Mouse (Mus musculus): ENCODE data around the gene Mast4. TPM values are rescaled to one million over a fixed set of nuclear protein-coding genes. Genes with fewer than 3 reads are reported as not detected.
"Not testable (repeated sequence)": the region's sequence is repeated elsewhere in the genome, so short reads cannot be mapped to it uniquely, and the experiment has no call there.

The Mast4 gene
- polyA plus RNA-seq, 1 experiment from 2014 or later: 18.8 TPM

DNA sequence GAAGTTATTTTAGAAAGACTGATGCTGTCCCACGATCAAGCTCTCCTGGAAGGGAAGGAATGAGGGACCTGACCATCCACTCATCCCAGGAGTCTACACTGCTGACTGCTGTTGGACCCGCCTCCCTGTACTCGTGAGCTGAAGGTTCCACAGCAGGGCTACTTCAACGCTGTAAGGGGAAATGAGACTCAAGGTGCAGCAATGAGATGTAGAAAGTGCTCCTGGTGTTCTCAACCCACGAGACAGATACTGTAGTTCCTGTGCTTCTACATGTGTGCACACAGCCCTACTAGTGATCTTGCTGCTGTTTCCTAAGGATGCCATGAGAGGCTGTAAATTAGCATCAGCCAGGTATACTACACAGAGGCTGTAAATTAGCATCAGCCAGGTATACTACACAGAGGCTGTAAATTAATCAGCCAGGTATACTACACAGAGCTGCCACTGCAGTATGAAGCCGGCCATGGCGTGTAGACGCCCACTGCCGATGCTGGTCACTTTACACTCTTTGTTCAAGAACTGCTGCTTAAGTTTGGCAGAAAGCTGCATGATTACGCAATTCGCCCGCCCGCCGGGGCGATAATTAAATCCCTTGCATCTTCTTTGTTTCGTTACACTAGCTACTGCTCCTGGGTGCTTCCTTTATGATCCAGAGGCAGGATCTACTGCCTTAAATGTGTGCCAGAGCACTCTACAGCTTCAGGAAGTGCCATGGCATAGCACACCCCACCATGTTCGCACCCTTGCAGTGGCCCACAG, 587.3 kb downstream of the Mast4 start:
- H3K4me3 ChIP-seq: no peak overlapping the region
- no peaks in the 10 kb centered on the region for H3K27me3 ChIP-seq (replicated peaks)
- H3K9ac ChIP-seq: no peak overlapping the region
- no peaks in the 10 kb centered on the region for H3K4me1 ChIP-seq
- peaks cover 14% of the 10 kb centered on the region; the same call in 1 of the 2 replicates for H3K36me3 ChIP-seq
- ATAC-seq (ENCODE audit: low FRiP score, low read depth): no peak
- no peak overlapping the region for H3K27ac ChIP-seq
- no peaks in the 10 kb centered on the region for H3K9me3 ChIP-seq
- H3K4me2 ChIP-seq (replicated peaks): no peak overlapping the region
- 89% methylated on average over 17 of the region's 17 CpGs for WGBS

DNA sequence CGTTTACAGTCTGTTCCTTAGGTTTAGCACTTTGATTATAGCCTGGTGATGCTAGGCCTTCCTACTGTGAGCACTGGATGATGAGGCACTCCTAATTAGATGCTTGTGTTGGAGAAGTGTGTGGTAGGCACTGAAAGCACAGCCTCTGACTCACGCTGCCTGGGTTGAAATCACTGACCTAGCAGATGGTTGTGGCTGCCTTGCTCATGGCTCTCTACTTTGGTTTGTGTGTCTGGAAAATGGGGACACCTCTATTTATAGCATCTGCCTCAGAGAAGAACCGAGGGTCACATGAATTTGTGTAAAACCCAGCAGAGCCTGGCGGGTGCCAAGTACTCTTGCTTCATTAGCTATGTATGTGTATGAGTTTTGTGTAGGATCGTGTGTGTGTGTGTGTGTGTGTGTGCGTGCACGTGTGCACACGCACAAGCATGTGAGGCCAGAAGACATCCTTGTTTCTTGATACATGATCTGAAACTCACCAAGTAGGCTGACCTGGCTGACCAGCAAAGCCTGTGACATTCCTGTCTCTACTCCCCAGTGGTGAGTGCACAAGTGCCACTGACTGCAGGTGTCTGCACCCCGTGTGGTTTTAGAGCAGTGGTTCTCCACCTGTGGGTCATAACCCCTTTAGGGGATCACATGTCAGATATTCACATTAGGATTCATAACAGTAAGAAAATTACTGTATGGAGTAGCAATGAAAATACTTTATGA, 588.5 kb downstream of the Mast4 start:
- H3K27me3 ChIP-seq (replicated peaks): no peaks in the 10 kb centered on the region
- H3K9me3 ChIP-seq: no peaks in the 10 kb centered on the region
- H3K27ac ChIP-seq: no peak overlapping the region
- H3K4me3 ChIP-seq: no peak overlapping the region
- no peak overlapping the region for H3K4me2 ChIP-seq (replicated peaks)
- peaks cover 9% of the 10 kb centered on the region; the same call in 1 of the 2 replicates for H3K36me3 ChIP-seq
- peak; percentile 8; the same call in 1 of the 2 replicates for ATAC-seq (ENCODE audit: low FRiP score, low read depth)
- H3K4me1 ChIP-seq: no peaks in the 10 kb centered on the region
- WGBS: 89% methylated on average over 9 of the region's 9 CpGs
- H3K9ac ChIP-seq: no peak overlapping the region

DNA sequence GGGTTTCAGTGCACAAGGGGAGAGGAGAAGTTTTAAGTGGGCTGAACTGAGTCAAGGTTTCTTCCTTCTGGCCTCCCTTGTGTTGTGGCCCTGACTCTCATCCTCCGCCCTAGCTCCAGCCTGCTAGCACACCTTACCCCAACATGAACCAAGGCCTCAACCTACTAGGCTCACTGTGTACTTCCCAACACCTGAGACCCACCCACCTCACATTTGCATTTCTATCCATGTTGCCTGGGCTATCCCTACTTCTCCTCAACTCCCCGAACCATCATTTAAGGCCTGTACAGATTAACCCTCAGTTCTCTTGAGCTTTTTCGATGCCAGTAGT, 589.1 kb downstream of the Mast4 start:
- no peaks in the 10 kb centered on the region for H3K27me3 ChIP-seq (replicated peaks)
- H3K27ac ChIP-seq: no peak overlapping the region
- no peak overlapping the region for H3K9ac ChIP-seq
- peak; percentile 72 for ATAC-seq (ENCODE audit: low FRiP score, low read depth)
- 88% methylated on average over 3 of the region's 3 CpGs for WGBS
- H3K4me2 ChIP-seq (replicated peaks): no peak overlapping the region
- no peaks in the 10 kb centered on the region for H3K4me1 ChIP-seq
- no peaks in the 10 kb centered on the region for H3K9me3 ChIP-seq
- H3K36me3 ChIP-seq: peaks cover 4% of the 10 kb centered on the region; the same call in 1 of the 2 replicates
- H3K4me3 ChIP-seq: no peak overlapping the region

DNA sequence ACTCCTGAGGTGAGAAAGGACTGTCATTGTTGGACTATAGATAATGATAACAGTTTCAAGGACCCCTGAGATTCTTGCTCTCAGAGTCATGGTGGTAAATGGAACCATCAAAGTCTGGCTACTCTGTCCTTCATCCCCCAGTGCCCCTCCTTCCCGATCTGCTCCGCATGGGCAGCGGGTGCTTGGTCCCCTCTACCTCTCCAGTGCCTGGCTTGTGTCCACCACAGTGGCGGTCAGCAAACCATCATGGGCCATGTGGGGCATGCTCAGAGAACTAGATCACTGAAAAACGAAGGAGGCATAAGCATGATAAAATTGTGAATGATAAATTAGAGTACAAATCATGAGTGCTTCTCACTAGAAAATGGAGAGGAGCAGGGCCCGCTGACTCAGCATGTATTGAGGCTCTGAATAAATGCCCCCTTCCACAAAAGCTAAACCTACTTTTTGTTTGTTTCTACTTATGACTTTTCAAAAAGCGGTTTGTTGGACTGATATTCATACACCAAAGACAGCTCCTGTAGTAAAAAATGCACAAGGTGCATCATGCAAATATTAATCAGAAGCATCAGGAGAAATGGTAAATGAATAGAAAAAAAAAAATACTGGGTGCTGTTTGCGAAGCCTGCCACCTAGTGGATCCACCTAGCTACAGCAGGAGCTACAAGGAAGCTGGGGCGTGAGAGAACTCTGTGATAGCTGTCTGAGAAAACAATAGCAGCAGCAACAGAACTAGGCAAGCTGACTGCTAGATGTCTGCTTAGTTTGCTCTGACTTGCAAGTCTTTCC, 589.6 kb downstream of the Mast4 start:
- H3K4me1 ChIP-seq: no peaks in the 10 kb centered on the region
- no peak overlapping the region for H3K9ac ChIP-seq
- H3K27ac ChIP-seq: no peak overlapping the region
- H3K27me3 ChIP-seq (replicated peaks): no peaks in the 10 kb centered on the region
- no peaks in the 10 kb centered on the region for H3K9me3 ChIP-seq
- no peak overlapping the region for H3K4me2 ChIP-seq (replicated peaks)
- H3K36me3 ChIP-seq: no peaks in the 10 kb centered on the region
- no peak; the same call in 1 of the 2 replicates for ATAC-seq (ENCODE audit: low FRiP score, low read depth)
- 67% methylated on average over 9 of the region's 9 CpGs for WGBS
- no peak overlapping the region for H3K4me3 ChIP-seq

DNA sequence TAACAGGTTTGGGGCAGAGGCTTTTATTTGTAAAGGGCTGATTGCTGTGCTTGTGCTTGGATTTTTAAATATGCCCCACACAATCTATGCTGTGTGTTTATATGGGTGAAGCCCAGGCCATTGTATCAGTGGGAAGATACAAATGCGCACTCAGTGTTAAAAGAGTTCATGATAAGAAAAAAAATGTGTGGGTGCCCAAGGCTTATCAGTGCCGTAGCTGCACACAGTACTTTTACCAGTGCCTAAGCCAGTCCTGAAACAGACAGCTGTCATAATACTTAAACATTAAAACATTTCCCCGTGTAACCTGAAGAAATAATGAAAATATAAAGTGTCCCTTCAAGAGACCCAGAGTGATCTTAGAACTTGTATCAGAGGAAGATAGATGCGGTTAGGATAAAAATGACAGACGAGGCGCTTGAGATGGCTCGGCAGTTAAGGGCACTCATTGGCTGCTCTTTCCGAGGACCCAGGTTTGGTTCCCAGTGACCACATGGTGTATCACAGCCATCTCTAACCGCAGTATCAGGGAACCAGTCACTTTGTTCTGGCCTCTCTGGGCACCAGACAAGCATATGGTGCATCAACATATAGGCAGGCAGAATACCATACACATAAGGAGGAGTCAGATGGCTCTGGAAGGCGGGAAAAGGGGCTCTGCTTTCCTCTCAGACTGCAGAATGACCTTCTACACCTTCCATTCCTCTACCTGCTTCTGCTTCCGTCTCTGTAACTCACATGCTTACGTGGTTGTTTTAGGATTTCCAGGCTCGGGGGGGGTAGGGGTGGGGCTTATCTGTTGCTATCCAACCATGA, 594.4 kb downstream of the Mast4 start:
- Histone ChIP-seq H3K4me1 (no peaks in the 10 kb centered on the region), H3K9me3 (no peaks in the 10 kb centered on the region), H3K36me3 (peaks cover 45% of the 10 kb centered on the region), H3K4me3 (no peak overlapping the region), H3K27ac (no peak overlapping the region), H3K4me2 (replicated peaks) (no peak overlapping the region), H3K9ac (no peak overlapping the region), H3K27me3 (replicated peaks) (no peaks in the 10 kb centered on the region)
- no peak for ATAC-seq (ENCODE audit: low FRiP score, low read depth)
- 92% methylated on average over 13 of the region's 13 CpGs for WGBS

DNA sequence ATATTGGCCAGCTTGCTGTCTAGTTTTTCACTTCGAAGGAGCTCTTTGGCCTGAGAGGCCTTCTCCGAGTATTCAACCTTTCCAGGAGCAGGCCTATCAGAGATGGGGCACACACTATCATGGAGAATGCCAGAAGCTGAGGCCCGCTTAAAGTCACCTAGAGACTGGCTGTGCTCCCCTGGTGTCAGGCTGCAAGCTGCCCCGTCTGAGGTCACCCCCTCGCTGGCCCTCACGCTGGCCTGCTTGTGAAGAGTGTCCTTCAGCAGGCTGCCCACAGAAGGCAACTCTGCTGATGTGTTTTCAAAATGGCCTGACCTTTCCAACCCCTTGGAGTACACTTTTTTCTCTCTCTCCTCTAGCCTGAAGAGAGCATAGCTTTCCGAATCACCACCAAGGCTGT, 596.5 kb downstream of the Mast4 start:
- Histone ChIP-seq H3K9me3 (no peaks in the 10 kb centered on the region), H3K4me1 (0 out of 2 replicates have a peak, but pooled peaks cover 5% of the 10 kb centered on the region), H3K36me3 (peaks cover 45% of the 10 kb centered on the region), H3K4me3 (no peak overlapping the region), H3K4me2 (replicated peaks) (no peak overlapping the region), H3K9ac (no peak overlapping the region), H3K27me3 (replicated peaks) (no peaks in the 10 kb centered on the region), H3K27ac (no peak overlapping the region)
- WGBS: 95% methylated on average over 7 of the region's 7 CpGs
- ATAC-seq (ENCODE audit: low FRiP score, low read depth): no peak

DNA sequence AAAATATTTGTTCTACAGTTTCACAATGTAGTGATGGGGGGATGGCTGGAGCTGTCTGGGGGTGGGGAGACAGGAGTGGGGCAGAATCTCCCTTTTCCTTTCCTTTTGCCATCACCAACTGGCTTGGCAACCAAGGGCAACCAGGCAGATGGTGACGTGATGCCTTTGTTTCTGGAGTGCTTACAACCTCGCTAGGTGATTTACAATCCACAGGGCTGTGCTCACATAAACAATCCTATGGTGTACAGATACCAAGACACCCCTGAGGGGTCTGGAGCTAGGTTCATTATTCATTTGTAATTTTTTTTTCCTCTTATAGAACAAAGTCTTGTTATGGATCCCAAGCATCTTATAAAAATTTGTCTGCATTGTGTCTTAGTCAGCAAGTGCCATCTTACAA, 601.2 kb downstream of the Mast4 start:
- Histone ChIP-seq H3K36me3 (peaks cover 32% of the 10 kb centered on the region), H3K9ac (no peak overlapping the region), H3K27me3 (replicated peaks) (no peaks in the 10 kb centered on the region), H3K4me2 (replicated peaks) (no peak overlapping the region), H3K4me3 (no peak overlapping the region), H3K27ac (no peak overlapping the region), H3K4me1 (0 out of 2 replicates have a peak, but pooled peaks cover 7% of the 10 kb centered on the region), H3K9me3 (no peaks in the 10 kb centered on the region)
- ATAC-seq (ENCODE audit: low FRiP score, low read depth): peak; percentile 84
- WGBS: 29% methylated on average over 2 of the region's 2 CpGs

DNA sequence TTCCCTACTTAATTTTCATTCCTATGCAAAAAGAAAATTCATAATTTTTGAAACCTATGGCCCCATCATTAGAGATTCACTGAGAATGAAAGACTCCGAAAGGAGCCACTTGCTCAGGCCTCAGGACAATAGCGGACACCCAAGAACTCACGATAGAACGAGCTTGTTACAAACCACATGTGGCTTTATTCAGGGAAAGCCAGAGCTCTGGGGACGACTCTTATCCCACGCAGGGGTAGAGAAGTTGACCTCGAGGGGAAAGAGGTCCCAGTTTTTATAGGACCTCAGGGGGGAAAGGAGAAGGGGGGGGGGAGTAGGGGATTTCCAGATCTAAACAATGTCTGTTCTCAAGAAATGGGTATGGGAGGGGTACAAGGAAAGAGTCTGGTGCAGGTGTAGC, 605.3 kb downstream of the Mast4 start:
- not testable (repeated sequence) for H3K4me1 ChIP-seq; H3K4me3 ChIP-seq; H3K9me3 ChIP-seq; ATAC-seq (ENCODE audit: low FRiP score, low read depth); H3K4me2 ChIP-seq (replicated peaks); H3K27ac ChIP-seq; H3K27me3 ChIP-seq (replicated peaks); H3K36me3 ChIP-seq; H3K9ac ChIP-seq
- 72% methylated on average over 7 of the region's 7 CpGs for WGBS

DNA sequence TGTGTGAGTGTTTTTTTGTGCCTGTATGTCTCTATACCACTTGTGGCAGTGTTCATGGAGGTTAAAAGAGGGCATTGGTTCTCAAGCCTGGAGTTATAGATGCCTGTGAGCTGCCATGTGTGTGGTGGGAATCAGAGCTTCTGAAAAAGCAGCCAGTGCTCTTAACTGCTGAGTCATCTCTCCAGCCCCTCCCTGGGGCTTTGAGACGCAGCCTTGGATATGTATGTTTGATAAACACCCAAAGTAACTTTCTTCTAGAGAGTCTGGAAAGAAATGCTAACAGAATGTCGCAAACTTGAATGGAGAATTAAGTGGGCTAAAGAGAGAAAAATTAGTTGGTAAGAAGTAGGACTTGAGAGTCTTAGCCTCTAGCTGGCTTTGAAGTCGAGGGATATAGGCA, 606.3 kb downstream of the Mast4 start:
- H3K4me3 ChIP-seq: no peak overlapping the region
- no peaks in the 10 kb centered on the region for H3K36me3 ChIP-seq
- H3K4me1 ChIP-seq: 0 out of 2 replicates have a peak, but pooled peaks cover 4% of the 10 kb centered on the region
- H3K9me3 ChIP-seq: no peaks in the 10 kb centered on the region
- no peak overlapping the region for H3K4me2 ChIP-seq (replicated peaks)
- no peak overlapping the region for H3K27ac ChIP-seq
- H3K9ac ChIP-seq: no peak overlapping the region
- no peaks in the 10 kb centered on the region for H3K27me3 ChIP-seq (replicated peaks)
- WGBS: 88% methylated on average over 3 of the region's 3 CpGs
- ATAC-seq (ENCODE audit: low FRiP score, low read depth): no peak

DNA sequence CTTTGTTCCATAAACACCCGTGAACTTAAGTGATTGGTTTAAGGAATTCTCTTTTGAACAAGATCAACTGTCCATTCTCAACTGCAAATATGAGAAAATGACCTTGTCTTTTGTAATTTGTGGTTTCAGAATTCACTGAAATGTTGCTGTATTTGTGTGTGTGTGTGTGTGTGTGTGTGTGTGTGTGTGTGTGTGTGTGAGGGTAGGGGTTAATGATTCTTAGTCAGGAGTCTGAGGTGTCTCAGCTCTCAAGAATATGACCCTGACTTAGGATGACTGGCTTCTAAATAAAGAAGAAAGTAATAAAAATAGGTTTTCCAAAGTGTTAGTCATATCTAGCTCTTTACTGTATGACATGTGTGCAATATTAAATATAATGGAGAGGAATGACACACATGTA, 607.4 kb downstream of the Mast4 start:
- Histone ChIP-seq H3K27ac (no peak overlapping the region), H3K9me3 (no peaks in the 10 kb centered on the region), H3K36me3 (no peaks in the 10 kb centered on the region), H3K27me3 (replicated peaks) (no peaks in the 10 kb centered on the region), H3K9ac (no peak overlapping the region), H3K4me2 (replicated peaks) (no peak overlapping the region), H3K4me3 (no peak overlapping the region), H3K4me1 (no peaks in the 10 kb centered on the region)
- 84% methylated on average over 1 of the region's 1 CpGs for WGBS
- no peak for ATAC-seq (ENCODE audit: low FRiP score, low read depth)

DNA sequence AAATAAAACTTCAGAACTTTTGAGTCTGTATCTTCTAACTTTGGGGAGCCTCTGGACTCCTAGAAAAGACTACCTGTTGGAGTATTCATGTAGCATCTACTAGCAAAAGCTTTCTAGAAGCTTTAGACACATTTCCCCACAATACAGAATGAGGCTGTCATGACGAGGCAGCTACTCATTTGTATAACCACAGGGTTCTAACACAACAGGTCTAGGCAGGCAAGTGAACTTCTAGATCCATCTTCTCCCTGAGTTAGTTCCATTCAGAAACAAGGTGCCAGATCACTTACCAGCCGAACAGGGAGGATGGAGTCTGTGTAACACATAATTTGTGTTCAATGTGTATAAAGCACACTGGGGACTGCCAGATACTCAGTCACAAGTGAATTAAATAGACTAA, 608.4 kb downstream of the Mast4 start:
- H3K9ac ChIP-seq: no peak overlapping the region
- H3K4me3 ChIP-seq: no peak overlapping the region
- H3K4me1 ChIP-seq: no peaks in the 10 kb centered on the region
- H3K36me3 ChIP-seq: no peaks in the 10 kb centered on the region
- no peaks in the 10 kb centered on the region for H3K9me3 ChIP-seq
- no peak for ATAC-seq (ENCODE audit: low FRiP score, low read depth)
- H3K4me2 ChIP-seq (replicated peaks): no peak overlapping the region
- H3K27me3 ChIP-seq (replicated peaks): no peaks in the 10 kb centered on the region
- no peak overlapping the region for H3K27ac ChIP-seq
- 85% methylated on average over 2 of the region's 2 CpGs for WGBS

DNA sequence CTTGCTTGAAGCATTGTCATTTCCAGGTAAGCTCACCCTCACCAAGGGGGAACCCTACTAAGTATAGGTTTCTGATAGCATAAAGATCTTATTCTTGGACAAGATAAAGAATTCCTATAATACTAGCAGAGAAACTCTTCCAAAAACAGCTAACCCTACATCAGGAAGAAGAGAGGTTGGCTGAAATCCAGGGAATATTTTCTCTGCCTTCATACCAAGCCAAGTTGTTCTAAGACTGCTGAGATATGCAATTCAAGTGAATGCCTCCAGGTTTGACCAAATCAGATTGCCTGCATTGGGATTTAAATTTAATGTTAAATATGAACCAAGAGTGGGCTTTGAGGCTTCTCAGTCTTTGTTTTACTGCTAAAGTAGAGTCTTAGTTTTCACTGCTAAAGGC, 608.9 kb downstream of the Mast4 start:
- no peak overlapping the region for H3K9ac ChIP-seq
- H3K27ac ChIP-seq: no peak overlapping the region
- no peaks in the 10 kb centered on the region for H3K36me3 ChIP-seq
- H3K27me3 ChIP-seq (replicated peaks): no peaks in the 10 kb centered on the region
- no peak overlapping the region for H3K4me2 ChIP-seq (replicated peaks)
- H3K9me3 ChIP-seq: no peaks in the 10 kb centered on the region
- H3K4me3 ChIP-seq: no peak overlapping the region
- ATAC-seq (ENCODE audit: low FRiP score, low read depth): no peak
- H3K4me1 ChIP-seq: no peaks in the 10 kb centered on the region
